Mouse (Mus musculus) heart, embryonic 11.5 days (tissue): ENCODE data around the gene Pdp2. TPM values are rescaled to one million over a fixed set of nuclear protein-coding genes. Genes with fewer than 3 reads are reported as not detected.
A peak's percentile ranks its signal among the peaks of the same experiment; 100 is the strongest.

Experiments
- ATAC-seq: fragments of 200-750 bp; cut with Nextera tagmentation; replicated peaks from 2 replicates; pipeline ENCODE4 v1.8.0; 2017; ENCODE audit warnings: moderate library complexity; ENCODE audit not compliant: insufficient number of reproducible peaks, low FRiP score, low TSS enrichment
- H3K27ac ChIP-seq: fragments of 300-500 bp; sonication (generic); 2 replicates; pipeline ENCODE4 v1.5.1; 2014; ENCODE audit warnings: mild to moderate bottlenecking, low read depth, low read length
- H3K27me3 ChIP-seq: fragments of 300-500 bp; sonication (generic); 2 replicates; pipeline ENCODE4 v1.6.1; 2014; ENCODE audit warnings: mild to moderate bottlenecking, low read length, mixed read lengths; ENCODE audit not compliant: control insufficient read depth, insufficient read depth
- H3K36me3 ChIP-seq: fragments of 300-500 bp; sonication (generic); 2 replicates; pipeline ENCODE4 v1.6.1; 2014; ENCODE audit warnings: mild to moderate bottlenecking, low read length, moderate library complexity, mixed read lengths; ENCODE audit not compliant: control insufficient read depth, insufficient read depth
- H3K4me1 ChIP-seq: fragments of 300-500 bp; sonication (generic); 2 replicates; pipeline ENCODE4 v1.6.1; 2014; ENCODE audit warnings: low read length; ENCODE audit not compliant: control insufficient read depth, insufficient read depth
- H3K4me2 ChIP-seq: fragments of 300-500 bp; sonication (generic); 2 replicates; pipeline ENCODE4 v1.6.1; 2014; ENCODE audit warnings: mild to moderate bottlenecking, moderate library complexity
- H3K4me3 ChIP-seq: fragments of 300-500 bp; sonication (generic); 2 replicates; pipeline ENCODE4 v1.5.1; 2014; ENCODE audit warnings: low read depth, low read length
- H3K9ac ChIP-seq: fragments of 300-500 bp; sonication (generic); 2 replicates; pipeline ENCODE4 v1.6.1; 2014; ENCODE audit warnings: mild to moderate bottlenecking, low read depth, low read length, moderate library complexity
- H3K9me3 ChIP-seq: fragments of 300-500 bp; sonication (generic); replicated peaks from 2 replicates; pipeline ENCODE4 v1.6.1; 2016; ENCODE audit warnings: low read length; ENCODE audit not compliant: control insufficient read depth
- WGBS: fragments of 180-500 bp; shearing (Covaris S2); extraction: QIAGEN DNeasy Blood & Tissue Kit; methylation state at CpG from one replicate; pipeline ENCODE4 v1.1.7; 2014; ENCODE audit not compliant: insufficient replicate concordance; 5-methylcytosine and 5-hydroxymethylcytosine counted together
- polyA plus RNA-seq: library from polyadenylated mRNA; unstranded; fragments of >200 nt; fragmentation: Nextera tagmentation; extraction: Ambion mirVana; gene quantifications from 2 replicates; pipeline ENCODE4 v1.2.1, GENCODE M21; 2014

Gene Pdp2
- polyA plus RNA-seq, 1 experiment from 2014 or later, result 10.2 TPM

DNA sequence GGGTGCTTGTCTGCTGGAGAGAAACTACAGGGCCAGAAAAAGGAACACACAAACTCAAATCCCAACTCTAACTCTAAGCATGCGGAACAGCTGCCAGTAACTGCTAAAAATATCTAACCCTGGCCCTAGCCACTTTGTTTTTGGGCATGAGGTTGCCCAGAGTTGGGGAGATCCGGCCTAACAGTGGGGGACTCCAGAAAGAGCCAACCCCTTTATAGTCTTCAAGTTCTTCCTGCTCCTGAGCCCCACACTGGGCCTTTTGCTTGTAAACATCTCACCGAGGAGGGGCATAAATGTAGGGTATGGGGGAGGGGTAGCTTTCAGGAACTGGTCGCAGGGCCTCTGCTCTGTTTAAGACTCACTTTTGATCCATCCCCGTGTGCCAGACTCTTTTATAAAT lies 40.7 kb downstream of the Pdp2 start:
- ATAC-seq, result no peak

DNA sequence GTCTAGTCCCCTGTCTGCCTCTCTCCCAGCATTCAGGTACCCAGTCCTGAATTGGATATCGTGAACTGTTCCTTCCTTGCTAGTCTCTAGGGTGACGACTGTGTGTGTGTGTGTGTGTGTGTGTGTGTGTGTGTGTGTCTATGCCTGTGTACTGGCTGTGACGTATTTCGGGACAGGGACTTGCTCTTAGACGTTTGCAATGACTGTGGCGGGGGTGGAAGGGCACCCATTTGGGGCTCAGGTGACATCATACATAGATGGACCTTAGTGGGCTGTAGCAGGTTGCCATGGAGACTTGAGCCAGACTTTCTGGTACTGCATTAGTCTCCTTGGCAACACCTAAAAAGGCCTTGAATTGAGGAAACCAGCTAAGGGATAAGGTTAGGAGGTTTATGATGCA lies 41.2 kb downstream of the Pdp2 start:
- ATAC-seq, result no peak
- Histone ChIP-seq H3K36me3 (peaks cover 8% of the 10 kb centered on the region), H3K9me3 (no peaks in the 10 kb centered on the region), H3K27ac (peak overlapping the region; percentile 93), H3K9ac (0 out of 2 replicates have a peak overlapping the region, but pooled peaks have one; percentile 52), H3K4me2 (peak overlapping the region; percentile 76), H3K4me1 (peaks cover 30% of the 10 kb centered on the region), H3K4me3 (no peak overlapping the region), H3K27me3 (no peaks in the 10 kb centered on the region)
- 64% methylated on average over 6 of the region's 6 CpGs for WGBS

More for the DNA sequence above, 40.7 kb downstream of the Pdp2 start:
- H3K9ac ChIP-seq, result peak overlapping the region; percentile 52
- peak overlapping the region; percentile 77 for H3K4me3 ChIP-seq
- peaks cover 31% of the 10 kb centered on the region for H3K4me1 ChIP-seq
- 20% methylated on average over 5 of the region's 5 CpGs for WGBS
- no peaks in the 10 kb centered on the region for H3K27me3 ChIP-seq
- H3K36me3 ChIP-seq, result peaks cover 5% of the 10 kb centered on the region
- H3K9me3 ChIP-seq, result no peaks in the 10 kb centered on the region
- peak overlapping the region; percentile 93 for H3K27ac ChIP-seq
- peak overlapping the region; percentile 76 for H3K4me2 ChIP-seq

DNA sequence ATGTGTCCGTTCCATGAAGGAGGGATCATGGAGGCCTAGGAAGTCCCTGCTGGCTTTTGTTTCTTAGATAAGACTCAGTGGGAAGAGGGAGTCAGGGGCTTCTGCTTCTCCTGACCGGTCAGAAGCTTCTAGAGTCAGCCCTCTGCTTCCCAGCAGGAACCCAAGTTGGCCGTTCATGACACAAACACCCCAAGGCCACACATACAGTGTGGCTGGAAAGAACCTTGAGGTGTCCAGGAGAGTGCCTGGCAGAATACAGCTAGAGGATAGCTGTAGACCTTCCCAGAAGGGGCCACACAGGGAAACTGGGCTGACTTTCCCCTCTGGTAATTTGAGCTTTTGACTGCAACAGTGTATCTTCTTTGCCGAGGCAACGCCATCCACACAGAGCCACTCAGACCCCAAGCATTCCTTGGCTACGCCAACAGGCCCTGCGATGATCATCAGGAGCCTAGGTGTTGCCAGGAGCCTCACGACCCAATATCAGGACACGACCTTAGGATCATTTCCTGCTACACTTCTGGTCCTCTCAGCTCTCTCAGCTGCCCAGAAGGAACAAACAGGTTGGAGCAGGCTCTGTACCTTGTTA lies 42.0 kb downstream of the Pdp2 start:
- Histone ChIP-seq H3K4me1 (peaks cover 27% of the 10 kb centered on the region), H3K9me3 (no peaks in the 10 kb centered on the region), H3K4me2 (no peak overlapping the region), H3K4me3 (no peak overlapping the region), H3K9ac (no peak overlapping the region), H3K36me3 (peaks cover 5% of the 10 kb centered on the region), H3K27ac (peak overlapping the region; percentile 93), H3K27me3 (no peaks in the 10 kb centered on the region)
- WGBS, result 42% methylated on average over 9 of the region's 9 CpGs
- ATAC-seq, result no peak

DNA sequence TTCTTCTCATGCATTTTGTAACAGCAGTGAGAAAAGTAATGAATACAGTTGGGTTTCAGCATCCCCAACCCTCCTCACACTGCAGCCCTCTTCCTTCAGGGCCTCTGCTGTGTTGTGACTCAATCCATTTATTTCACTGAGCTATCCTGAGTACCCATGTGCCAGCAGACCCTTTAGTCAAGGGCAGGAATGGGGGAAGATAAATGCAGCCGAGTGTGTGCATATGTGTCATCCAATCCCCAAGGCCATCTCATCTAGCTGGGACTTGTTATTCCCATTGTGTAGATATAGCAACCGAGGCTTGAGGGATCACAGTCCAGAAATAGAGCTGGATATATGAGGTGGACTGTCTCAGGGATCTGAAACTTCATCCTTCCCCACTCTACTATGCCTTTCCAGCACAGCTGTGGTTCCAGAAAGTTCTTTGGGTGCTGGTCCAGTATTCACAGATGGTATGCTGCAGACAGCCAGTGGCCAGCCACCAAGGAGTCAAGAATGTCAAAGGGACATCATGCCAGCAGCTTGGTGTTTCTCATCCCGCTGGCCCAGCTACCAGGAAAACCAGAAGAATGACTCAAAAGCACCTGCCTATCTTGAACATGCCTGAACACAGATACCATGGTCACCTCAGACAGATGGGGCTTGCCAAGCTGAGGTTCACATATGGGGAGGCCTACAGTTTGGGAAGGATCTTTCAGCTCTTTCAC lies 43.9 kb downstream of the Pdp2 start:
- H3K4me1 ChIP-seq, result peaks cover 18% of the 10 kb centered on the region
- peaks cover 11% of the 10 kb centered on the region for H3K36me3 ChIP-seq
- H3K4me2 ChIP-seq, result no peak overlapping the region
- H3K4me3 ChIP-seq, result no peak overlapping the region
- no peak for ATAC-seq
- H3K27ac ChIP-seq, result no peak overlapping the region
- no peaks in the 10 kb centered on the region for H3K9me3 ChIP-seq
- H3K9ac ChIP-seq, result no peak overlapping the region
- 81% methylated on average over 3 of the region's 3 CpGs for WGBS
- no peaks in the 10 kb centered on the region for H3K27me3 ChIP-seq

DNA sequence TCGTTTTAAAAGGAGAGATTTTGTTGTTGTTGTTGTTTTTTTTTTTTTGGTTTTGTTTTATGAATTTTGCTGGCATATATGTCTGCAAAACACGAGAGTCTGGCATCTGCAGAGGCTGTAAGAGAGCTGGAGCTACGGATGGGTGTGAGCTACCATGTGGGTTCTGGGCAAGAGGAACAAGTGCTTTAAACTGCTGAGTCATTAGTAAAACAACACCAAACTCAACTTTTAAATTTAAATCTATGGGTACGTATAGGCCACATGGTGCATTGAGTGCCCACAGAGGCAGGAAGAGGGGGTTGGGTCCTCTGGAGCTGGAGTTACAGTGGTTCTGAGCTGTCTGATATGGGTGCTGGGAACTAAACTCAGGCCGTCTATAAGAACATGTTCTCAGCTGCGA lies 46.8 kb downstream of the Pdp2 start:
- Histone ChIP-seq H3K9ac (no peak overlapping the region), H3K4me2 (no peak overlapping the region), H3K27ac (no peak overlapping the region), H3K4me1 (peaks cover 20% of the 10 kb centered on the region), H3K4me3 (no peak overlapping the region), H3K27me3 (no peaks in the 10 kb centered on the region), H3K36me3 (peaks cover 11% of the 10 kb centered on the region), H3K9me3 (no peaks in the 10 kb centered on the region)
- no peak for ATAC-seq
- WGBS, result 85% methylated on average over 6 of the region's 6 CpGs

DNA sequence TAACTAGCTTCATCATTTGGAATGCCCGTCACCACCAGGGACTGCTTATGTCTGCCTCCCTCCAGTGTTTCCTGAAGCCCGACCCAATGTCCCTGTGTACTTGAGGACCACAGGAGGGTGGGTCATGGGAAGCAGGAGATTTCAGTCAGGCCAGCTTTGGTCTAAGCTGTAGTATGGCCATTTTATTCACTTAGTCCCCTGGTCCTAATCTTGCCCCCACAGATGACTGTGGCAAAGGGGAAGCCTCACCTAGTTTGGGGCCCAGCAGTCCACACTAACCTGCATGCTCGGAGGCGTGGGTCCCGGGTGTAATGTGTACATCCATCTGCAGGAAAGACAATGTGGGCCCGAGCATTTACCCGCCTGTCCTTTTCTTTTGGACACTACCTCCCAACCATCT lies 49.0 kb downstream of the Pdp2 start:
- Histone ChIP-seq H3K27ac (no peak overlapping the region), H3K9ac (peak overlapping the region; percentile 89)
- WGBS, result 79% methylated on average over 7 of the region's 7 CpGs

DNA sequence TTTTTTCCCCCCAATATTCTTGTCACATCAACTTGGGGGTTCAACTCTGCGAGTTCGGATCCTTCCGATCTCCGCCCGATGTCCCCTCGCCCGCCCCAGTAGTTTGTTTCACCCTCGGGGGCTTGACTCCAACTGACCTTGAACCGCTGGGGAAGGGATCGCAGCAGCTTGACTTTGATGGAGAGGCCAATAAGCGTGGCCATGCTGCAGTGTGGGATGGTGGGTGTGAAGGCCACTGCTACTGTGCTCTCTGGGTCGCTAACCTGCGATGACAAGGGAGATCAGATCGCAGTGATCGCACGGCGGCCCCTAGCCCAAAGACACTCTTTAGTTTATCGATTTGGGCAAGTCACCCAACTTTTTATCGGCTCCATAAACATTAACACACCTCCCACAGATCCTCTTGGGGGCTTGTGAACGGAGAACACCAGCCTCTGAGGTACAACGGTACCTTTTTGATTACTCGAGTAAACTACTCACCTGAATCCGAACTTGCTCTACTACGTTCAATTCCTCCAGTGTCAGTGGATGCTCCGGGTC lies 49.6 kb downstream of the Pdp2 start:
- 8% methylated on average over 25 of the region's 25 CpGs for WGBS
- H3K4me2 ChIP-seq, result peak overlapping the region; percentile 81
- H3K9me3 ChIP-seq, result no peaks in the 10 kb centered on the region
- H3K4me3 ChIP-seq, result peak overlapping the region; percentile 89
- peak overlapping the region; percentile 89 for H3K9ac ChIP-seq
- peak overlapping the region; percentile 81 for H3K27ac ChIP-seq
- peaks cover 15% of the 10 kb centered on the region for H3K4me1 ChIP-seq
- peaks cover 11% of the 10 kb centered on the region for H3K36me3 ChIP-seq
- ATAC-seq, result no peak
- no peaks in the 10 kb centered on the region for H3K27me3 ChIP-seq

More for the DNA sequence above, 49.0 kb downstream of the Pdp2 start:
- no peak for ATAC-seq
- Histone ChIP-seq H3K4me2 (peak overlapping the region; percentile 81), H3K36me3 (peaks cover 11% of the 10 kb centered on the region), H3K27me3 (no peaks in the 10 kb centered on the region), H3K9me3 (no peaks in the 10 kb centered on the region), H3K4me3 (peak overlapping the region; percentile 89), H3K4me1 (peaks cover 15% of the 10 kb centered on the region)

DNA sequence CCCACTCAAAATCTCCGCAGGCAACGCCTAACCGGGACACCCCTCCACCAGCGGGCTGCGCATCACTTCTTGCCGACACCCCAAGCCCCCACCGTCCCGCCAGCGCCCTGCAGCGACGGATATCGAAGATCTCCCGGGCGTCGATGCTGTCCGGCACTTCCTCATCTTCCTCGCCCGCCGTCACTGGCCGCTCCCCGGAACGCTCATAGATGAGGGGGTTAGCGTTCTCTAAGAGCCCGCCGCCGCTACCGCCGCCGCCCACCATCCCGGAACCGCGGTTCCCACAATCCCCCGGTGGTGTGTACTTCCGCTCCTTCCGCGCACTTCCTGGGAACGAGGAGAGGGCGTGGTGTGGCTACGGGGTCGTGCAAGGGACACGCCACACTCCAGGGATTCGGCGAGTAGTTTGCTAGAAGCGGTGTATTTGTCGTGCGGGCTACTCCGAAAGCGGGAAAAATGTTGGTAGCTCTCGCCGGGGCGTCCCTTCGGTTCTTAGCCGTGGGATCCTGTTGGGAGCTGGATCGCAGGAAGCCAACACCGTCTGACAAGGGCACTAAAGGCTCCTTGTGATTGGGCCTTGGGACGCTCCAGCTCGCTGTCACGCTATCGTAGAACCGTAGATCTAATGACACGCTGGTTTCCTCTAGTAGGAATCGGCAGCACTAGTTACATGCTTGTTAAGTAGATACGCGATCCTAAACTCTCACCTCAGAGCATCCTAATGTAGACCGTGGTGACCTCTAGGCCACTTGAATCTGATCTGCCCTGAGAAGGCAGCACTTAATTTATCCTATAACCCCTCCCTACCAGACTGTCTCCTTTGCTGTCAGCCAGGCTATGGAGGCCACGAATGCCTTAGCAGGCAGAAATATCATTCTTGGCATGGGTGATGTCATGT lies 50.4 kb downstream of the Pdp2 start, which contains the start of gene Ciao2b:
Ciao2b (minus strand) TSS at position 540 of the 898 bp plus-strand sequence.
- WGBS, result under 1% methylated on average over 66 of the region's 66 CpGs
- Histone ChIP-seq H3K27ac (peak within 1 kb of the TSS; percentile 81), H3K4me3 (peak within 1 kb of the TSS; percentile 89), H3K36me3 (peaks cover 11% of the 10 kb centered on the region), H3K4me1 (peaks cover 15% of the 10 kb centered on the region), H3K27me3 (no peaks in the 10 kb centered on the region), H3K9me3 (no peaks in the 10 kb centered on the region), H3K4me2 (peak within 1 kb of the TSS; percentile 81), H3K9ac (peak within 1 kb of the TSS; percentile 89)
- ATAC-seq, result peak; percentile 88
